Mouse (Mus musculus) lung, embryonic 16.5 days (tissue): ENCODE measurements at regions not wholly inside any gene's neighbourhood (a gene's known extent, or its start where the extent isn't known, plus 50 kb on each side); places are given as distances from the start of the nearest gene placed in this dataset.

Source experiments
- ATAC-seq: fragments of 200-750 bp; cut with Nextera tagmentation; 2 replicates; pipeline ENCODE4 v1.8.0; 2017; ENCODE audit warnings: low read depth, mild to moderate bottlenecking, moderate library complexity
- H3K27ac ChIP-seq: fragments of 300-500 bp; sonication (generic); 2 replicates; pipeline ENCODE4 v1.5.1; 2014; ENCODE audit warnings: mild to moderate bottlenecking, control low read depth, low read length
- H3K27me3 ChIP-seq: fragments of 300-500 bp; sonication (generic); 2 replicates; pipeline ENCODE4 v1.6.1; 2014; ENCODE audit warnings: low read depth, low read length, mixed read lengths; ENCODE audit not compliant: control insufficient read depth, insufficient read depth
- H3K36me3 ChIP-seq: fragments of 300-500 bp; sonication (generic); 2 replicates; pipeline ENCODE4 v1.6.1; 2014; ENCODE audit warnings: low read length; ENCODE audit not compliant: control insufficient read depth, insufficient read depth
- H3K4me1 ChIP-seq: fragments of 300-500 bp; sonication (generic); replicated peaks from 2 replicates; pipeline ENCODE4 v1.6.1; 2014; ENCODE audit warnings: low read length, mixed read lengths; ENCODE audit not compliant: control insufficient read depth, insufficient read depth
- H3K4me2 ChIP-seq: fragments of 300-500 bp; sonication (generic); 2 replicates; pipeline ENCODE4 v1.6.1; 2014; ENCODE audit warnings: low read depth, low read length, control low read depth
- H3K4me3 ChIP-seq: fragments of 300-500 bp; sonication (generic); 2 replicates; pipeline ENCODE4 v1.5.1; 2014; ENCODE audit warnings: mild to moderate bottlenecking, low read length, control low read depth
- H3K9ac ChIP-seq: fragments of 300-500 bp; sonication (generic); 2 replicates; pipeline ENCODE4 v1.6.1; 2014; ENCODE audit warnings: low read length, control low read depth
- H3K9me3 ChIP-seq: fragments of 300-500 bp; sonication (generic); 2 replicates; pipeline ENCODE4 v1.6.1; 2016; ENCODE audit warnings: low read length; ENCODE audit not compliant: control insufficient read depth
- WGBS: fragments of 180-500 bp; shearing (Covaris S2); extraction: QIAGEN DNeasy Blood & Tissue Kit; methylation state at CpG from one replicate; pipeline ENCODE4 v1.1.7; 2014; 5-methylcytosine and 5-hydroxymethylcytosine counted together

DNA sequence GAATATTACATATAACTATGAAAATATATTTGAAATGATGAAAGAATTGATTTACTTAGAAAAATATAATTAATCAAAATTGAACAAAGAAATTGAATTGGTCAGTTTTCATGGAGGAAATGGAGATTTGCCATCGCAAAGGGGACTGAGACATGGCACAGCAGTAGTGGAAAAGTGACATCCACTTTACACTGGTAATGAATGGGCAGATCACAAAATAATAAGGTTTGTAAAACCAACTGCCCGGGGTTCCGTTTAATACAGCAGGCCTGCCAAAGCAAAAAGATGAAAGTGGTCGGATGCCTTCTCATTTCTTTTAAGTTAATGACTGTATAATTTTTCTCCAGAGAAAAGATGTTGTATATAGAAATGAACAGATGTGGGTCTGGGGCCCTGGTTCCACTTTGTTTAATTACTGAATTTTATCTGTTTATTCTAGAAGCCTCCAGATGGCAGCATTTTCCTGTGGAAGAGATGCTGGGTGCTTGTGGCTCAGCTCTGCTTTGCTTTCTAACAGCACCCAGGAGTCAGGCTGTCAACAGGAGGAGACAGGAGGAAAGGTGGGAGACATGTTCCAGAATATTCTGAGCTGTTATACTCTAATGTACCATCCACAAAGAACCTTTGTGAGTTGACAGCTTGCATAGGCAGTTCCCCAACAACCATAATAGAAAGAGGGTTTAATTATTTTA is 75.6 kb upstream of the Fbxl17 start:
- Histone ChIP-seq H3K27me3 (no peaks in the 10 kb centered on the region), H3K4me3 (no peak overlapping the region), H3K36me3 (no peaks in the 10 kb centered on the region), H3K4me2 (no peak overlapping the region), H3K9ac (no peak overlapping the region), H3K4me1 (no peaks in the 10 kb centered on the region), H3K27ac (no peak overlapping the region), H3K9me3 (no peaks in the 10 kb centered on the region)
- 52% methylated on average over 4 of the region's 4 CpGs for WGBS
- ATAC-seq, result peak; percentile 47; the same call in 1 of the 2 replicates

GRCm38 (mm10) chr17:63582870-63583269 is 83.1 kb upstream of the Fbxl17 start:
- H3K27me3 ChIP-seq, result no peaks in the 10 kb centered on the region
- no peak overlapping the region for H3K4me2 ChIP-seq
- 69% methylated on average over 4 of the region's 4 CpGs for WGBS
- H3K9me3 ChIP-seq, result no peaks in the 10 kb centered on the region
- no peak overlapping the region for H3K27ac ChIP-seq
- H3K4me1 ChIP-seq, result no peaks in the 10 kb centered on the region
- no peak for ATAC-seq
- H3K36me3 ChIP-seq, result no peaks in the 10 kb centered on the region
- H3K4me3 ChIP-seq, result no peak overlapping the region
- H3K9ac ChIP-seq, result no peak overlapping the region

- no peak overlapping the region for H3K4me2 ChIP-seq
- 48% methylated on average over 7 of the region's 7 CpGs for WGBS
- H3K27ac ChIP-seq, result no peak overlapping the region
- no peak for ATAC-seq
- H3K9ac ChIP-seq, result no peak overlapping the region
- no peaks in the 10 kb centered on the region for H3K9me3 ChIP-seq
- H3K4me1 ChIP-seq, result no peaks in the 10 kb centered on the region
- H3K4me3 ChIP-seq, result no peak overlapping the region
- no peaks in the 10 kb centered on the region for H3K27me3 ChIP-seq
- H3K36me3 ChIP-seq, result no peaks in the 10 kb centered on the region
Observed at GRCm38 (mm10) chr17:63607021-63607751, 107.4 kb upstream of the Fbxl17 start.

DNA sequence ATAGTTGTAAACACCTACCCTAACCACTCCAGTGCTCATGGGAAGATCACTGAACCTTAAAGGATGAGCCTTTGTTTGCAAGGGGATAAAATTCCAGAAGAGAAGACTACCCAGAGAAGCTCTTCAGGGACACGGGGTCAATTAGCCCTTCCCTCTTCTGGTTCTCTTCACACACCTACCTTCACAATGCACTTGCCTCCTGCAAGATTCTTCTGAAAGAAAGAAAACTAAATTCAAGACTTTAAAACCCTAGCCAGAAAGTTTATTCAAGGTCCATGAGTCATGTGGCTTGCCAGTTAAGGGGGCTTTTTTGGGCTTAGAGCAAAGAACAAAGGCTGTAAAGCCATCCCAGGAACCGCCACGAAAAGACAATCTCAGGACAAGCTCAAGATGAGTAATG is 122.9 kb upstream of the Fbxl17 start:
- Histone ChIP-seq H3K9me3 (no peaks in the 10 kb centered on the region), H3K36me3 (no peaks in the 10 kb centered on the region), H3K27ac (no peak overlapping the region), H3K4me1 (no peaks in the 10 kb centered on the region), H3K27me3 (no peaks in the 10 kb centered on the region), H3K9ac (no peak overlapping the region), H3K4me3 (no peak overlapping the region), H3K4me2 (no peak overlapping the region)
- 13% methylated on average over 3 of the region's 3 CpGs for WGBS
- ATAC-seq, result no peak

- Histone ChIP-seq H3K4me2 (no peak overlapping the region), H3K9ac (no peak overlapping the region), H3K27me3 (no peaks in the 10 kb centered on the region), H3K27ac (no peak overlapping the region), H3K36me3 (no peaks in the 10 kb centered on the region), H3K4me1 (no peaks in the 10 kb centered on the region), H3K4me3 (no peak overlapping the region), H3K9me3 (no peaks in the 10 kb centered on the region)
- 68% methylated on average over 2 of the region's 2 CpGs for WGBS
- no peak for ATAC-seq
Observed at GRCm38 (mm10) chr17:63637598-63637997, 137.8 kb upstream of the Fbxl17 start.

DNA sequence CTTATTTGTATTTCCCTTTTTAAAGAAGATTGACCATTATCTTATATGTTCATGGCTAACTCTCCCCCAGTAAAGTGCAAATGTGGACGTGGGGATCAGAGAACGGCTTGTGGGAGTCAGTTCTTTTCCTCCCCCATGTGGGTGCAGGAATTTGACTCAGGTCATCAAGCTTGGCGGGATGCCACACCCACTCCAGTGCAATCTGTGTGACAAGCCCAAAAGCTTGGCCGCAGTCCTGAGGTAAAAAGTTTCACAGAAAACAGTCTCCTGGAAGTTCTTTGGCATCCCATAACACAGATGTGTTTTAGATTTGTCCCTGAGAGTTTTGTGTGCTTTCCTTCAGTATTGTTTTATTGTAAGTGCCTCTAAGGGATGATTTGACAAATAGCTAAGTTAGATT is 144.6 kb upstream of the Fbxl17 start:
- no peak for ATAC-seq

GRCm38 (mm10) chr17:63657687-63658086 is 157.9 kb upstream of the Fbxl17 start:
- Histone ChIP-seq H3K27ac (no peak overlapping the region), H3K4me2 (no peak overlapping the region), H3K27me3 (no peaks in the 10 kb centered on the region), H3K4me1 (no peaks in the 10 kb centered on the region; the same call in 1 of the 2 replicates), H3K9ac (no peak overlapping the region), H3K9me3 (no peaks in the 10 kb centered on the region), H3K4me3 (no peak overlapping the region), H3K36me3 (no peaks in the 10 kb centered on the region)
- no peak for ATAC-seq
- WGBS, result 65% methylated on average over 6 of the region's 6 CpGs

More for the DNA sequence above, 144.6 kb upstream of the Fbxl17 start:
- no peak overlapping the region for H3K9ac ChIP-seq
- no peaks in the 10 kb centered on the region for H3K36me3 ChIP-seq
- no peak overlapping the region for H3K27ac ChIP-seq
- 62% methylated on average over 4 of the region's 4 CpGs for WGBS
- H3K27me3 ChIP-seq, result no peaks in the 10 kb centered on the region
- H3K4me2 ChIP-seq, result no peak overlapping the region
- no peaks in the 10 kb centered on the region for H3K9me3 ChIP-seq
- no peak overlapping the region for H3K4me3 ChIP-seq
- H3K4me1 ChIP-seq, result no peaks in the 10 kb centered on the region

GRCm38 (mm10) chr17:63660841-63661481 is 161.1 kb upstream of the Fbxl17 start:
- H3K9me3 ChIP-seq, result no peaks in the 10 kb centered on the region
- H3K9ac ChIP-seq, result no peak overlapping the region
- peak; percentile 89 for ATAC-seq
- 59% methylated on average over 13 of the region's 13 CpGs for WGBS
- H3K4me3 ChIP-seq, result no peak overlapping the region
- H3K4me2 ChIP-seq, result no peak overlapping the region
- no peaks in the 10 kb centered on the region for H3K36me3 ChIP-seq
- H3K4me1 ChIP-seq, result no peaks in the 10 kb centered on the region; the same call in 1 of the 2 replicates
- peak overlapping the region; percentile 76 for H3K27ac ChIP-seq
- no peaks in the 10 kb centered on the region for H3K27me3 ChIP-seq

- H3K9ac ChIP-seq, result no peak overlapping the region
- peak overlapping the region; percentile 73 for H3K27ac ChIP-seq
- 71% methylated on average over 4 of the region's 4 CpGs for WGBS
- no peaks in the 10 kb centered on the region for H3K27me3 ChIP-seq
- no peak overlapping the region for H3K4me3 ChIP-seq
- no peak overlapping the region for H3K4me2 ChIP-seq
- peak; percentile 56; the same call in 1 of the 2 replicates for ATAC-seq
- H3K9me3 ChIP-seq, result no peaks in the 10 kb centered on the region
- no peaks in the 10 kb centered on the region for H3K36me3 ChIP-seq
- no peaks in the 10 kb centered on the region; the same call in 1 of the 2 replicates for H3K4me1 ChIP-seq
Observed at GRCm38 (mm10) chr17:63661584-63661983, 161.8 kb upstream of the Fbxl17 start.
